Mouse (Mus musculus) forebrain, embryonic 16.5 days (tissue): ENCODE results near the gene Gsk3a. TPM values are rescaled to one million over a fixed set of nuclear protein-coding genes. Genes with fewer than 3 reads are reported as not detected.

Experiments used
- ATAC-seq: fragments of 200-750 bp; cut with Nextera tagmentation; 2 replicates; pipeline ENCODE4 v1.8.0; 2017; ENCODE audit warnings: mild to moderate bottlenecking, moderate library complexity
- H3K27ac ChIP-seq: fragments of 300-500 bp; sonication (generic); 2 replicates; pipeline ENCODE4 v1.5.1; 2014; ENCODE audit warnings: low read length, control low read depth
- H3K27me3 ChIP-seq: fragments of 300-500 bp; sonication (generic); replicated peaks from 2 replicates; pipeline ENCODE4 v1.6.1; 2014; ENCODE audit warnings: low read length; ENCODE audit not compliant: control insufficient read depth, insufficient read depth
- H3K36me3 ChIP-seq: fragments of 300-500 bp; sonication (generic); 2 replicates; pipeline ENCODE4 v1.6.1; 2014; ENCODE audit not compliant: control insufficient read depth, insufficient read depth
- H3K4me1 ChIP-seq: fragments of 300-500 bp; sonication (generic); replicated peaks from 2 replicates; pipeline ENCODE4 v1.6.1; 2014; ENCODE audit warnings: low read length; ENCODE audit not compliant: control insufficient read depth, insufficient read depth
- H3K4me2 ChIP-seq: fragments of 300-500 bp; sonication (generic); 2 replicates; pipeline ENCODE4 v1.6.1; 2014; ENCODE audit warnings: mild to moderate bottlenecking, low read length, control low read depth
- H3K4me3 ChIP-seq: fragments of 300-500 bp; sonication (generic); replicated peaks from 2 replicates; pipeline ENCODE4 v1.5.1; 2014; ENCODE audit warnings: mild to moderate bottlenecking, low read length, control low read depth
- H3K9ac ChIP-seq: fragments of 300-500 bp; sonication (generic); replicated peaks from 2 replicates; pipeline ENCODE4 v1.6.1; 2014; ENCODE audit warnings: low read depth, low read length, control low read depth
- H3K9me3 ChIP-seq: fragments of 300-500 bp; sonication (generic); 2 replicates; pipeline ENCODE4 v1.6.1; 2016; ENCODE audit warnings: low read length; ENCODE audit not compliant: control insufficient read depth
- WGBS: fragments of 180-500 bp; shearing (Covaris S2); extraction: QIAGEN DNeasy Blood & Tissue Kit; methylation state at CpG from one replicate; pipeline ENCODE4 v1.1.7; 2014; 5-methylcytosine and 5-hydroxymethylcytosine counted together
- polyA plus RNA-seq: library from polyadenylated mRNA; unstranded; fragments of >200 nt; fragmentation: Nextera tagmentation; extraction: Ambion mirVana; gene quantifications from 2 replicates; pipeline ENCODE4 v1.2.1, GENCODE M21; 2015

The Gsk3a gene
- polyA plus RNA-seq: 14.9 and 17.1 TPM in 2 replicates

GRCm38 (mm10) chr7:25237249-25238014 lies at the start of gene Gsk3a:
Gene Gsk3a (minus strand): TSS chr7:25237851.
- peak; percentile 87 for ATAC-seq
- H3K4me3 ChIP-seq: peak within 1 kb of the TSS; percentile 81
- H3K27me3 ChIP-seq: no peaks in the 10 kb centered on the region
- peaks cover 28% of the 10 kb centered on the region for H3K4me1 ChIP-seq
- H3K9ac ChIP-seq: peak within 1 kb of the TSS; percentile 97
- H3K9me3 ChIP-seq: no peaks in the 10 kb centered on the region
- 0% methylated on average over 60 of the region's 76 CpGs for WGBS
- peaks cover 7% of the 10 kb centered on the region; the same call in 1 of the 2 replicates for H3K36me3 ChIP-seq
- H3K4me2 ChIP-seq: peak within 1 kb of the TSS; percentile 84
- peak within 1 kb of the TSS; percentile 84 for H3K27ac ChIP-seq

GRCm38 (mm10) chr7:25286989-25287388 lies 49.3 kb upstream of the Gsk3a start:
- no peak for ATAC-seq
- WGBS: 82% methylated on average over 8 of the region's 8 CpGs
- Histone ChIP-seq H3K27me3 (no peaks in the 10 kb centered on the region), H3K27ac (no peak overlapping the region), H3K4me2 (no peak overlapping the region), H3K9me3 (no peaks in the 10 kb centered on the region), H3K4me3 (no peak overlapping the region), H3K9ac (no peak overlapping the region), H3K4me1 (peaks cover 24% of the 10 kb centered on the region), H3K36me3 (peaks cover 50% of the 10 kb centered on the region)

- no peak overlapping the region for H3K4me2 ChIP-seq
- H3K9me3 ChIP-seq: no peaks in the 10 kb centered on the region
- H3K4me1 ChIP-seq: peaks cover 33% of the 10 kb centered on the region
- ATAC-seq: no peak
- 80% methylated on average over 20 of the region's 20 CpGs for WGBS
- no peaks in the 10 kb centered on the region for H3K27me3 ChIP-seq
- H3K27ac ChIP-seq: no peak overlapping the region
- H3K36me3 ChIP-seq: peaks cover 48% of the 10 kb centered on the region
- H3K9ac ChIP-seq: no peak overlapping the region
- H3K4me3 ChIP-seq: no peak overlapping the region
These were observed 48.0 kb upstream of the Gsk3a start for GRCm38 (mm10) chr7:25285511-25286238.

GRCm38 (mm10) chr7:25284766-25285165 lies 47.1 kb upstream of the Gsk3a start:
- H3K27me3 ChIP-seq: no peaks in the 10 kb centered on the region
- WGBS: 42% methylated on average over 5 of the region's 5 CpGs
- H3K36me3 ChIP-seq: peaks cover 45% of the 10 kb centered on the region
- peak overlapping the region; percentile 31; the same call in 1 of the 2 replicates for H3K9ac ChIP-seq
- no peaks in the 10 kb centered on the region for H3K9me3 ChIP-seq
- peaks cover 42% of the 10 kb centered on the region for H3K4me1 ChIP-seq
- H3K27ac ChIP-seq: no peak overlapping the region
- ATAC-seq: no peak
- peak overlapping the region; percentile 93; the same call in 1 of the 2 replicates for H3K4me2 ChIP-seq
- H3K4me3 ChIP-seq: no peak overlapping the region

- ATAC-seq: no peak
- H3K9me3 ChIP-seq: no peaks in the 10 kb centered on the region
- peak overlapping the region; percentile 85 for H3K9ac ChIP-seq
- H3K4me3 ChIP-seq: peak overlapping the region; percentile 67
- H3K36me3 ChIP-seq: peaks cover 39% of the 10 kb centered on the region
- peak overlapping the region; percentile 93 for H3K4me2 ChIP-seq
- peak overlapping the region; percentile 35; the same call in 1 of the 2 replicates for H3K27ac ChIP-seq
- H3K27me3 ChIP-seq: no peaks in the 10 kb centered on the region
- WGBS: 52% methylated on average over 2 of the region's 2 CpGs
- peaks cover 46% of the 10 kb centered on the region for H3K4me1 ChIP-seq
These were observed 46.5 kb upstream of the Gsk3a start for GRCm38 (mm10) chr7:25284171-25284570.

- Histone ChIP-seq H3K36me3 (peaks cover 33% of the 10 kb centered on the region), H3K4me1 (peaks cover 46% of the 10 kb centered on the region), H3K9me3 (no peaks in the 10 kb centered on the region), H3K4me2 (peak overlapping the region; percentile 93), H3K4me3 (peak overlapping the region; percentile 67), H3K27ac (peak overlapping the region; percentile 97), H3K9ac (peak overlapping the region; percentile 85), H3K27me3 (no peaks in the 10 kb centered on the region)
- ATAC-seq: no peak
- 10% methylated on average over 5 of the region's 5 CpGs for WGBS
These were observed 46.0 kb upstream of the Gsk3a start for GRCm38 (mm10) chr7:25283637-25284036.

GRCm38 (mm10) chr7:25282731-25283211 lies 45.1 kb upstream of the Gsk3a start:
- no peak for ATAC-seq
- Histone ChIP-seq H3K27me3 (no peaks in the 10 kb centered on the region), H3K36me3 (peaks cover 25% of the 10 kb centered on the region), H3K4me3 (peak overlapping the region; percentile 67), H3K4me2 (peak overlapping the region; percentile 93), H3K9me3 (no peaks in the 10 kb centered on the region), H3K4me1 (peaks cover 50% of the 10 kb centered on the region), H3K27ac (peak overlapping the region; percentile 97), H3K9ac (peak overlapping the region; percentile 85)
- WGBS: 0% methylated on average over 28 of the region's 36 CpGs

GRCm38 (mm10) chr7:25281734-25282601 lies 44.3 kb upstream of the Gsk3a start:
- Histone ChIP-seq H3K9ac (peak overlapping the region; percentile 85), H3K4me2 (peak overlapping the region; percentile 93), H3K27ac (peak overlapping the region; percentile 100), H3K4me1 (peaks cover 55% of the 10 kb centered on the region), H3K9me3 (no peaks in the 10 kb centered on the region), H3K4me3 (peak overlapping the region; percentile 67), H3K36me3 (peaks cover 17% of the 10 kb centered on the region), H3K27me3 (no peaks in the 10 kb centered on the region)
- under 1% methylated on average over 69 of the region's 108 CpGs for WGBS
- ATAC-seq: peak; percentile 66
